Mouse (Mus musculus) lung, embryonic 15.5 days (tissue): ENCODE results near the gene Klrb1a. TPM values are rescaled to one million over a fixed set of nuclear protein-coding genes. Genes with fewer than 3 reads are reported as not detected.
A peak's percentile ranks its signal among the peaks of the same experiment; 100 is the strongest.
"Not testable (repeated sequence)": the region's sequence is repeated elsewhere in the genome, so short reads cannot be mapped to it uniquely, and the experiment has no call there.

ENCODE experiments used
- ATAC-seq: fragments of 200-750 bp; cut with Nextera tagmentation; 2 replicates; pipeline ENCODE4 v1.8.0; 2017; ENCODE audit warnings: moderate number of reproducible peaks, borderline replicate concordance; ENCODE audit not compliant: low FRiP score, low TSS enrichment; ENCODE audit errors: extremely low read depth
- H3K27ac ChIP-seq: fragments of 300-500 bp; sonication (generic); 2 replicates; pipeline ENCODE4 v1.5.1; 2015; ENCODE audit warnings: moderate library complexity, mild to moderate bottlenecking, inconsistent platforms
- H3K27me3 ChIP-seq: fragments of 300-500 bp; sonication (generic); 2 replicates; pipeline ENCODE4 v1.6.1; 2015; ENCODE audit warnings: inconsistent platforms
- H3K36me3 ChIP-seq: fragments of 300-500 bp; sonication (generic); 2 replicates; pipeline ENCODE4 v1.6.1; 2015; ENCODE audit warnings: inconsistent platforms
- H3K4me1 ChIP-seq: fragments of 300-500 bp; sonication (generic); 2 replicates; pipeline ENCODE4 v1.6.1; 2015; ENCODE audit warnings: inconsistent platforms
- H3K4me2 ChIP-seq: fragments of 300-500 bp; sonication (generic); 2 replicates; pipeline ENCODE4 v1.6.1; 2015; ENCODE audit warnings: inconsistent platforms, mild to moderate bottlenecking, moderate library complexity
- H3K4me3 ChIP-seq: fragments of 300-500 bp; sonication (generic); 2 replicates; pipeline ENCODE4 v1.5.1; 2015; ENCODE audit warnings: mild to moderate bottlenecking, inconsistent platforms
- H3K9ac ChIP-seq: fragments of 300-500 bp; sonication (generic); 2 replicates; pipeline ENCODE4 v1.6.1; 2015; ENCODE audit warnings: inconsistent platforms
- H3K9me3 ChIP-seq: fragments of 300-500 bp; sonication (generic); 2 replicates; pipeline ENCODE4 v1.6.1; 2016; ENCODE audit warnings: inconsistent platforms
- WGBS: fragments of 180-500 bp; shearing (Covaris S2); methylation state at CpG from one replicate; pipeline ENCODE4 v1.1.7; 2015; 5-methylcytosine and 5-hydroxymethylcytosine counted together
- polyA plus RNA-seq: library from polyadenylated mRNA; unstranded; fragments of >200 nt; fragmentation: Nextera tagmentation; extraction: Ambion mirVana; gene quantifications from 2 replicates; pipeline ENCODE4 v1.2.1, GENCODE M21; 2015

The Klrb1a gene
- not detected in 2 replicates for polyA plus RNA-seq

- not testable (repeated sequence) for H3K4me1 ChIP-seq, ATAC-seq, H3K4me2 ChIP-seq, H3K27me3 ChIP-seq, H3K27ac ChIP-seq, H3K4me3 ChIP-seq, H3K9ac ChIP-seq, H3K36me3 ChIP-seq, H3K9me3 ChIP-seq
- WGBS, result 92% methylated on average over 5 of the region's 5 CpGs
These were observed at the start of gene Klrb1a for GRCm38 (mm10) chr6:128623433-128623832. Gene Klrb1a (minus strand): TSS chr6:128623533.

- no peak overlapping the region for H3K4me3 ChIP-seq
- H3K4me1 ChIP-seq, result no peaks in the 10 kb centered on the region
- no peak for ATAC-seq
- no peaks in the 10 kb centered on the region for H3K27me3 ChIP-seq
- WGBS, result 40% methylated on average over 4 of the region's 4 CpGs
- no peaks in the 10 kb centered on the region for H3K36me3 ChIP-seq
- H3K9ac ChIP-seq, result no peak overlapping the region
- H3K9me3 ChIP-seq, result no peaks in the 10 kb centered on the region
- H3K27ac ChIP-seq, result no peak overlapping the region
- H3K4me2 ChIP-seq, result no peak overlapping the region
These were observed 46.6 kb upstream of the Klrb1a start for GRCm38 (mm10) chr6:128669936-128670335.

- Histone ChIP-seq H3K4me3 (no peak within 1 kb of the TSS), H3K4me1 (no peaks in the 10 kb centered on the region), H3K9ac (no peak within 1 kb of the TSS), H3K27me3 (no peaks in the 10 kb centered on the region), H3K27ac (no peak within 1 kb of the TSS), H3K4me2 (no peak within 1 kb of the TSS), H3K36me3 (no peaks in the 10 kb centered on the region), H3K9me3 (no peaks in the 10 kb centered on the region)
- 3% methylated on average over 1 of the region's 1 CpGs for WGBS
- ATAC-seq, result no peak
These were observed 38.9 kb upstream of the Klrb1a start, which contains the start of gene Clec2h for GRCm38 (mm10) chr6:128662206-128662605. Gene Clec2h (plus strand): TSS chr6:128662385.

- no peak overlapping the region for H3K4me2 ChIP-seq
- H3K4me1 ChIP-seq, result no peaks in the 10 kb centered on the region
- no peak overlapping the region for H3K9ac ChIP-seq
- ATAC-seq, result no peak
- no peaks in the 10 kb centered on the region for H3K27me3 ChIP-seq
- H3K27ac ChIP-seq, result no peak overlapping the region
- no peak overlapping the region for H3K4me3 ChIP-seq
- 80% methylated on average over 1 of the region's 1 CpGs for WGBS
- no peaks in the 10 kb centered on the region for H3K36me3 ChIP-seq
- no peaks in the 10 kb centered on the region for H3K9me3 ChIP-seq
These were observed 37.9 kb upstream of the Klrb1a start for GRCm38 (mm10) chr6:128661249-128661648.

GRCm38 (mm10) chr6:128652938-128653337, 29.6 kb upstream of the Klrb1a start:
- no peaks in the 10 kb centered on the region for H3K9me3 ChIP-seq
- H3K9ac ChIP-seq, result no peak overlapping the region
- no peaks in the 10 kb centered on the region for H3K36me3 ChIP-seq
- WGBS, result 83% methylated on average over 1 of the region's 1 CpGs
- no peaks in the 10 kb centered on the region for H3K27me3 ChIP-seq
- no peak for ATAC-seq
- H3K27ac ChIP-seq, result no peak overlapping the region; the same call in 1 of the 2 replicates
- H3K4me3 ChIP-seq, result no peak overlapping the region
- no peak overlapping the region; the same call in 1 of the 2 replicates for H3K4me2 ChIP-seq
- H3K4me1 ChIP-seq, result 0 out of 2 replicates have a peak, but pooled peaks cover 6% of the 10 kb centered on the region

- not testable (repeated sequence) for H3K4me1 ChIP-seq, H3K4me2 ChIP-seq, H3K36me3 ChIP-seq, ATAC-seq, H3K27ac ChIP-seq, H3K9ac ChIP-seq, H3K27me3 ChIP-seq, H3K9me3 ChIP-seq, H3K4me3 ChIP-seq
- 70% methylated on average over 6 of the region's 7 CpGs for WGBS
These were observed 27.5 kb upstream of the Klrb1a start for GRCm38 (mm10) chr6:128650827-128651226.

- Histone ChIP-seq H3K9me3 (no peaks in the 10 kb centered on the region), H3K4me2 (no peak overlapping the region), H3K4me1 (0 out of 2 replicates have a peak, but pooled peaks cover 6% of the 10 kb centered on the region), H3K27me3 (no peaks in the 10 kb centered on the region), H3K9ac (no peak overlapping the region), H3K4me3 (no peak overlapping the region), H3K36me3 (no peaks in the 10 kb centered on the region), H3K27ac (no peak overlapping the region)
- ATAC-seq, result peak; percentile 63; the same call in 1 of the 2 replicates
- 35% methylated on average over 1 of the region's 1 CpGs for whole genome bisulfite sequencing
These were observed 26.9 kb upstream of the Klrb1a start for GRCm38 (mm10) chr6:128650187-128650586.

GRCm38 (mm10) chr6:128649681-128650080, 26.3 kb upstream of the Klrb1a start:
- Histone ChIP-seq H3K9ac (no peak overlapping the region), H3K4me2 (no peak overlapping the region), H3K36me3 (no peaks in the 10 kb centered on the region), H3K4me3 (no peak overlapping the region), H3K9me3 (no peaks in the 10 kb centered on the region), H3K27ac (no peak overlapping the region), H3K4me1 (0 out of 2 replicates have a peak, but pooled peaks cover 6% of the 10 kb centered on the region), H3K27me3 (no peaks in the 10 kb centered on the region)
- no peak for ATAC-seq
- 46% methylated on average over 3 of the region's 3 CpGs for WGBS

GRCm38 (mm10) chr6:128645708-128646107, 22.4 kb upstream of the Klrb1a start:
- H3K9me3 ChIP-seq, H3K27me3 ChIP-seq, H3K4me3 ChIP-seq, H3K9ac ChIP-seq, H3K4me2 ChIP-seq, H3K4me1 ChIP-seq, H3K27ac ChIP-seq, H3K36me3 ChIP-seq, ATAC-seq: not testable (repeated sequence)
- 74% methylated on average over 12 of the region's 12 CpGs for WGBS

GRCm38 (mm10) chr6:128644694-128645093, 21.4 kb upstream of the Klrb1a start:
- not testable (repeated sequence) for ATAC-seq, H3K36me3 ChIP-seq, H3K4me3 ChIP-seq, H3K9ac ChIP-seq, H3K27ac ChIP-seq, H3K4me2 ChIP-seq, H3K4me1 ChIP-seq, H3K9me3 ChIP-seq, H3K27me3 ChIP-seq
- whole genome bisulfite sequencing, result 96% methylated on average over 20 of the region's 20 CpGs

- Histone ChIP-seq H3K4me3 (no peak overlapping the region), H3K36me3 (no peaks in the 10 kb centered on the region), H3K9ac (no peak overlapping the region), H3K27ac (no peak overlapping the region), H3K4me1 (no peaks in the 10 kb centered on the region), H3K4me2 (no peak overlapping the region), H3K9me3 (no peaks in the 10 kb centered on the region), H3K27me3 (no peaks in the 10 kb centered on the region)
- no peak for ATAC-seq
- WGBS, result 49% methylated on average over 2 of the region's 2 CpGs
These were observed 20.7 kb upstream of the Klrb1a start for GRCm38 (mm10) chr6:128643999-128644398.

- H3K4me2 ChIP-seq, result no peak overlapping the region
- 69% methylated on average over 2 of the region's 2 CpGs for WGBS
- no peaks in the 10 kb centered on the region for H3K36me3 ChIP-seq
- no peaks in the 10 kb centered on the region for H3K27me3 ChIP-seq
- no peaks in the 10 kb centered on the region for H3K9me3 ChIP-seq
- no peak overlapping the region for H3K27ac ChIP-seq
- H3K4me1 ChIP-seq, result no peaks in the 10 kb centered on the region
- no peak overlapping the region for H3K9ac ChIP-seq
- H3K4me3 ChIP-seq, result no peak overlapping the region
- ATAC-seq, result no peak
These were observed 17.9 kb upstream of the Klrb1a start for GRCm38 (mm10) chr6:128641116-128641716.
